ENCODE assay signal across 8 mouse cellular contexts in genomic region chr2:135711925-135712288, GRCm38 (mm10). TPM values are rescaled to one million over a fixed set of nuclear protein-coding genes. Genes with fewer than 3 reads are reported as not detected.
DNase-seq lines count a peak whose midpoint lies in the region; ATAC-seq lines count a peak whose summit lies in the region.

No protein-coding gene starts in this region.

- no peaks in the 10 kb centered on the region for H3K9me3 ChIP-seq in hindbrain, embryonic 15.5 days

- peak overlapping the region; percentile 74 for H3K27ac ChIP-seq in hindbrain, embryonic 15.5 days (replicated peaks)

- H3K36me3 ChIP-seq in hindbrain, embryonic 15.5 days = no peaks in the 10 kb centered on the region

- no peaks in the 10 kb centered on the region for H3K27me3 ChIP-seq in hindbrain, embryonic 15.5 days

- H3K4me1 ChIP-seq in hindbrain, embryonic 15.5 days (replicated peaks) = peaks cover 40% of the 10 kb centered on the region

- H3K4me2 ChIP-seq in hindbrain, embryonic 15.5 days = peak overlapping the region; percentile 50

- 0 out of 2 replicates have a peak overlapping the region, but pooled peaks have one; percentile 5 for H3K4me3 ChIP-seq in hindbrain, embryonic 15.5 days

- intact Hi-C loops in left cerebral cortex, postnatal 14 days (cut with DNase I) = no loop called here

- ATAC-seq in hindbrain, embryonic 15.5 days (ENCODE audit: low FRiP score, low read depth) = peak; percentile 84
- ATAC-seq in megakaryocyte, adult 5-6 weeks (ENCODE audit: poor library complexity, severe bottlenecking) = peak; percentile 62

- DNase-seq in Muller cell, postnatal 12 days (ENCODE audit: inconsistent ontology term) = peak; percentile 97
- peak; percentile 54 for DNase-seq in embryo, embryonic 9.5 days (ENCODE audit: extremely low spot score)
- peak; percentile 76 for DNase-seq in gastrocnemius, postnatal 25 days
- peak; percentile 29 to 51 for DNase-seq in left cerebral cortex, postnatal 14 days (ENCODE audit: low spot score in 2 of 2)
- DNase-seq in right cerebral cortex, postnatal 10 days (ENCODE audit: low spot score in 2 of 2) = peak; percentile 71 to 78
- no peak for DNase-seq in B cell, adult 2 months

- no peak overlapping the region for H3K9ac ChIP-seq in hindbrain, embryonic 15.5 days

- WGBS in hindbrain, embryonic 15.5 days = 7% methylated on average over 8 of the region's 8 CpGs

RNA-seq across cellular contexts. Expression of gene Plcb4, which starts 53.1 kb away (rescaled TPM):
- 10 to 100 TPM; 23.5 to 28.5 TPM for total RNA-seq in gastrocnemius, postnatal 25 days (2021)
- 46.1 and 50.6 TPM in 2 replicates for polyA plus RNA-seq in hindbrain, embryonic 15.5 days (2015; fragmentation: Nextera tagmentation; extraction: Ambion mirVana)
- 10 to 100 TPM; 45.4 to 54.8 TPM for total RNA-seq in left cerebral cortex, postnatal 14 days (2021)
- total RNA-seq in megakaryocyte, adult 5-6 weeks (2015) = 7.0 and 8.5 TPM in 2 replicates
- 5.2 and 7.1 TPM in 2 replicates for total RNA-seq in megakaryocyte, adult 5-6 weeks (2017)

Comparison
In these comparisons a context has a peak if more than half of its experiments do, and no peak if none do; other contexts are left out.
1. DNase-seq: peak in Muller cell, postnatal 12 days (single experiment), embryo, embryonic 9.5 days (single experiment), gastrocnemius, postnatal 25 days (single experiment), left cerebral cortex, postnatal 14 days (2 of 2) and right cerebral cortex, postnatal 10 days (2 of 2); none in B cell, adult 2 months (0 of 2).